ENCODE assay signal across 11 mouse cellular contexts in the genomic region with DNA sequence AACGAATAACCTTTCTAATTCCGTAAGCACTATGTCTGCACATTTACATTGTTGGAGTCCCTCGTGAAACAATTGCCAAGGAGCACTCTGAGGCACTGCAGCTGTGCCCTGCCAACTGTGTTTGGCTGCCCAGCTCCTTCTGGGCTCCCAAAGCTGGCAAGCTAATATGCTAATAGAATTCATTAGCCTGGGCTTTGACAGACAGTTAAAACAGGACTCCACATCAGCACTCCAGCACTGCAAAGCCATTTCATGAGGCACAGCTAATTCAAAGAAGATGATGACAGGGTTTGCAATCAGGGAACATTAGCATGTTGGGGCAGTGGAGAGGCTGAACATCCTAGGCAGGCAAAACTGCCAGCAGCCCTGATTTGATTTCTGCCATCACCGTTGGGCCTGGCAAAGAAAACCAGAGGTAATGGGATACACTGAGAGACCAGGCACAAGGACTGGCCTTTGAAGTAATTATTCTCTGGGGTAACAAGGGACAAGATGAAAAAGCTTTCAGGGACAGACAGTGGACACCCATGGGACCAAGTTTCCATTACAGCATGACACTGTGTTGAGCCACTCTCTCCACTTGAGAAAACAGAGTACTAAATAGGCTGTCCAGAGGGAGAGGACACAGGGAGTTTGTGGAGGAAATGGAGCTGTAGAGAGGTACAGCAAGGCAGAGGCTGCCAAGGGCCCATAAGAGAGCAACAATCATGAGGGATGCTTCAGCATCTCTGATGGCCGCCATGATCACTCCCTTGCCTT.
DNase-seq lines count a peak whose midpoint lies in the region; ATAC-seq lines count a peak whose summit lies in the region.
"Had no signal": no experiment of that assay in that cellular context is flagged by ENCODE, and none has a peak within 500 bp of the region (broad histone marks: within the 10 kb centered on the region; RNA-seq: fewer than 3 reads in every experiment).

No protein-coding gene starts in this region.

- intact Hi-C loops in left cerebral cortex, postnatal 4 days (cut with DNase I): no loop called here

- H3K36me3 ChIP-seq in hindbrain, embryonic 12.5 days: no peaks in the 10 kb centered on the region
- no peaks in the 10 kb centered on the region for H3K36me3 ChIP-seq in neural tube, embryonic 15.5 days
- no peaks in the 10 kb centered on the region for H3K36me3 ChIP-seq in intestine, embryonic 16.5 days (ENCODE audit: control insufficient read depth, insufficient read depth, low read length)

- H3K9me3 ChIP-seq in hindbrain, embryonic 12.5 days (replicated peaks): no peaks in the 10 kb centered on the region
- no peaks in the 10 kb centered on the region for H3K9me3 ChIP-seq in neural tube, embryonic 15.5 days (replicated peaks)
- no peaks in the 10 kb centered on the region for H3K9me3 ChIP-seq in intestine, embryonic 16.5 days (ENCODE audit: control insufficient read depth, low read length)

- peaks cover 8% of the 10 kb centered on the region; the same call in 1 of the 2 replicates for H3K4me1 ChIP-seq in hindbrain, embryonic 12.5 days
- H3K4me1 ChIP-seq in neural tube, embryonic 15.5 days: peaks cover 6% of the 10 kb centered on the region; the same call in 1 of the 2 replicates
- H3K4me1 ChIP-seq in intestine, embryonic 16.5 days (ENCODE audit: control insufficient read depth, insufficient read depth, low read length): no peaks in the 10 kb centered on the region

- 54% methylated on average over 5 of the region's 5 CpGs for WGBS in hindbrain, embryonic 12.5 days
- 36% methylated on average over 5 of the region's 5 CpGs for WGBS in neural tube, embryonic 15.5 days
- 73% methylated on average over 5 of the region's 5 CpGs for WGBS in intestine, embryonic 16.5 days

- H3K4me2 ChIP-seq in hindbrain, embryonic 12.5 days (replicated peaks): no peak overlapping the region
- H3K4me2 ChIP-seq in neural tube, embryonic 15.5 days: no peak overlapping the region
- H3K4me2 ChIP-seq in intestine, embryonic 16.5 days (ENCODE audit: low read depth, low read length): no peak overlapping the region

- ATAC-seq in hindbrain, embryonic 12.5 days (ENCODE audit: low FRiP score): peak; percentile 86
- ATAC-seq in neural tube, embryonic 15.5 days (ENCODE audit: low FRiP score): peak; percentile 51; the same call in 1 of the 2 replicates
- no peak for ATAC-seq in intestine, embryonic 16.5 days
- ATAC-seq: liver, postnatal 0 days had no signal

- H3K27ac ChIP-seq in hindbrain, embryonic 12.5 days: peak overlapping the region; percentile 72
- 0 out of 2 replicates have a peak overlapping the region, but pooled peaks have one; percentile 5 for H3K27ac ChIP-seq in neural tube, embryonic 15.5 days (replicated peaks)
- H3K27ac ChIP-seq in intestine, embryonic 16.5 days (ENCODE audit: low read length): no peak overlapping the region
- H3K27ac ChIP-seq: gastrocnemius, adult 2 months had no signal

- no peak overlapping the region for H3K9ac ChIP-seq in hindbrain, embryonic 12.5 days
- no peak overlapping the region for H3K9ac ChIP-seq in neural tube, embryonic 15.5 days (replicated peaks)
- no peak overlapping the region for H3K9ac ChIP-seq in intestine, embryonic 16.5 days (ENCODE audit: low read depth, low read length)
- H3K9ac ChIP-seq: liver, postnatal 0 days had no signal

- DNase-seq in cerebellum, postnatal 10 days: peak; percentile 64 to 74
- DNase-seq in cerebellum, adult 11 months: no peak
- DNase-seq in left cerebral cortex, postnatal 4 days: peak; percentile 66
- no peak for DNase-seq in left cerebral cortex, adult 11 months (ENCODE audit: low spot score)
- DNase-seq in natural killer cell, adult 2 months (ENCODE audit: low spot score in 2 of 2): no peak
- DNase-seq: gastrocnemius, adult 2 months; kidney, postnatal 10 days; liver, postnatal 0 days had no signal

- H3K27me3 ChIP-seq in hindbrain, embryonic 12.5 days: no peaks in the 10 kb centered on the region
- no peaks in the 10 kb centered on the region for H3K27me3 ChIP-seq in neural tube, embryonic 15.5 days (replicated peaks)
- H3K27me3 ChIP-seq in intestine, embryonic 16.5 days (replicated peaks; ENCODE audit: control insufficient read depth, insufficient read depth, low read length): no peaks in the 10 kb centered on the region

- H3K4me3 ChIP-seq in hindbrain, embryonic 12.5 days: no peak overlapping the region
- H3K4me3 ChIP-seq in neural tube, embryonic 15.5 days (replicated peaks): no peak overlapping the region
- H3K4me3 ChIP-seq in intestine, embryonic 16.5 days (ENCODE audit: low read length): no peak overlapping the region
- H3K4me3 ChIP-seq: gastrocnemius, adult 2 months had no signal

Comparison
In these comparisons a context has a peak if more than half of its experiments do, and no peak if none do; other contexts are left out.
1. DNase-seq: peak in cerebellum, postnatal 10 days (2 of 2) and left cerebral cortex, postnatal 4 days (single experiment); none in cerebellum, adult 11 months (single experiment), left cerebral cortex, adult 11 months (single experiment) and natural killer cell, adult 2 months (0 of 2).